Mouse (Mus musculus) MN1 (cell line): ENCODE measurements around the gene Denr.

Experiments
- DNase-seq: peaks from one replicate; pipeline ENCODE4 v3.0.0-alpha.2; 2016; ENCODE audit warnings: low spot score

Gene Denr

DNA sequence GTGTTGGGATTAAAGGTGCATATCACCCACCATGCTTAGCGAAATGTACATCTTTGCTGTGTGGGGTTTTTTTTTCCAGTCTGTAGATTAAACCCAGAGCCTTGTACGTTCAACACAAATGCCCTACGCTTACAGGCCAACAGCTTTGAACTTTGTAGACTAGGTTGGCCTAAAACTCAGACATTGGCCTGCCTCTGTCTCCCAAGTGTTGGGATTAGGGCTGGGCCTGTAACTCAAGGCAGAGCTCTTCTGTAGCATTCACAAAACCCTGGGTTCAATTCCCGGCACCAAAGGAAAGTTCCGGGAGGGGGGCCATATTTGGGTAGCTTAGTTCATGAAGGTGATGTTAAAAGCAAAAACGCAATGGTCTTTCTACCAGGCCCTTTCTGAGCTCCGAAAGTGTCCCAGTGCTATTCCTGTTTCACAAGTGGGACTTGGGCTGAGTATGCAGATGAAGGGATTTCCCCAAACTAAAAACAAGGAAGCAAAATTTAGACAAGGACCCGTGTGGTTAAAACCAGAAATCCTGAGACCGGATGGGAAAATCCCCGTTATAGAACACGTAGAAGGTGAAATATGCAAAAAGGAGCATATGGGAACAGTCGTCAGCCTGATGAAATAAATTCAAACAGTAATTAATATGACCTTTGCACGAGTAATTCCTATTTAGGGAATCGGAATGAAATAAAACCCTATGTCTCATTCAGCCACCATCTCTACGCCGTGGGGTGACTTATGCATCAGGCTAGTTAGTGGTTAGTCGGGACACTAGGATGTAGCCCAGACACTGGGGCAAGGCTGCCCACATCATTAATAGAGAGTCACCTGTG, 614 bp upstream of the Denr start:
- peak; percentile 12 for DNase-seq

- DNase-seq = no peak
Measured at GRCm38 (mm10) chr5:123907631-123907977, 629 bp downstream of the Denr start.

GRCm38 (mm10) chr5:123914852-123915251, 7.9 kb downstream of the Denr start:
- DNase-seq = no peak

- DNase-seq = no peak
Measured at GRCm38 (mm10) chr5:123922112-123922511, 15.1 kb downstream of the Denr start.

DNA sequence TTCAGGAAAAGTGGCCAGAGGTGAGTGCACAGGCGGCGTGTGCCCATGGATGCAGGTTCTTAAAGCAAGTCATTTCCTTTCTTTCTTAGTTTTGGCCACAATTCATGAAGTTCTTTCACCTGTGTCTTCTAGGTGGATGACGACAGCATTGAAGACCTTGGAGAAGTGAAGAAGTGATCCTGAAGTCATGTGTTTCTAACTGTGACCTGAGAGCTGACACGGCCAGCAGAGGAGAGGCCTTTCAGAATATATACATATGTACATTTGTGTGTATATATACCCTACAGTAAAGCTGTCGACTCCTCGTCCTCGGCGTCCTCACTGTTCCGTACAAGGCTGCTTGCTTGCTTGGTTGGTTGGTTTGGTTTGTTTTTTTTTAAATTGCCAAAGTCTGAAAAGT, 20.1 kb downstream of the Denr start, which contains the start of gene Gm43518:
Gm43518 (plus strand) TSS at position 301 of the 400 bp plus-strand sequence.
- DNase-seq = no peak

DNA sequence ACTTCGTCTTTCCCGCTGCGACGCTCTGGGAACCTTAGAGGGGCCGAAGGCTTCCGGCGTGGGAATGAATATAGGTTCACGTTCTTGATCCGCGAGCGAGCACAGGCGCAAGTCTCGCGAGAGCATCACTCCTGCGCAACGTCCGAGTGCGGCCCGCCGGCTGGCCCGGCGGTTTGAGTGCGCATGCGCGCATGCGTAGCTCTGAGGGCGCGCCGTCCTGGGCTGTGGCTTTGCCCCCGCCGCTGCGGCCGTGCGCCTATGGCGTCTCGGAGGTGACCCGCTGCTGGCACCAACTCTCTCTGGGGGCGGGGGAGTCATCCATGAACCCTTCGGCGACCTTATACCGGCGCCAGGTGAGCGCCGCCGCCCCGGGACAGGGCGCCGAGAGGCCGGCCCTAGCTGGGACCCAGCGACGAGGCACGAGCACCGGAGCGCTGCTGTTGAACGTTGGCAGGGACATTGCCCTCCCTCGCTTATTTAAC, 23.6 kb downstream of the Denr start, which contains the start of gene Ccdc62:
Ccdc62 (plus strand) TSS at position 172 of the 482 bp plus-strand sequence.
- peak; percentile 97 for DNase-seq

- no peak for DNase-seq
Measured at GRCm38 (mm10) chr5:123931131-123931530, 24.2 kb downstream of the Denr start.

GRCm38 (mm10) chr5:123932927-123933326, 26.0 kb downstream of the Denr start:
- no peak for DNase-seq

- DNase-seq = peak; percentile 75
Measured at GRCm38 (mm10) chr5:123933556-123933955, 26.6 kb downstream of the Denr start.

DNA sequence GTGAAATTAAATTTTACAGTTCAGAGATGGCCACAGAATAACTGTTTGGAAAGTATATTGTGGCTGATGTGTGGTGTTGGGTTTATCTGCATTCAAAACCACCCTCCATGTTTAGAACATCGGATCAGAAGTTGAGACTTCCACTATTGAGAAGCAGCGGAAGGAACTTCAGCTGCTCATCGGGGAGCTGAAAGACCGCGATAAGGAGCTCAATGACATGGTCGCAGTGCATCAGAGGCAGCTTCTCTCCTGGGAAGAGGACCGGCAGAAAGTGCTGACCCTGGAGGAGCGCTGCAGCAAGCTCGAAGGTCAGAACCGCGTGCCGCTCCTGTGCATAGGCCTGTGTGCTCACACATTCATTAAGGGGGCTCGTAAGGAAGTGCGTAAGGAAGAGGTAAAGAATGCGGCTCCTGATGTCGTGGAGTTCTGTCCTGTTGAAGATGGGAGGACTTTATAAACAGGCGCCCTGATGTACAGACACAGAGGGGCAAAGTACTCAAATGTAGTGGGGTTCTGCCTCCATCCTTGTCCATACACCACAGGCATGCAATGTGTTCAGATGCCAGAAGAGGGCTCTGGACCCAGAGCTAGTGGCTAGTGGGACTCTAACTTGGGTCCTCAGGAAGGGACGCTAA, 27.1 kb downstream of the Denr start:
- DNase-seq = peak; percentile 69

- DNase-seq = no peak
Measured at GRCm38 (mm10) chr5:123935931-123936330, 29.0 kb downstream of the Denr start.

GRCm38 (mm10) chr5:123938479-123938878, 31.5 kb downstream of the Denr start:
- no peak for DNase-seq

DNA sequence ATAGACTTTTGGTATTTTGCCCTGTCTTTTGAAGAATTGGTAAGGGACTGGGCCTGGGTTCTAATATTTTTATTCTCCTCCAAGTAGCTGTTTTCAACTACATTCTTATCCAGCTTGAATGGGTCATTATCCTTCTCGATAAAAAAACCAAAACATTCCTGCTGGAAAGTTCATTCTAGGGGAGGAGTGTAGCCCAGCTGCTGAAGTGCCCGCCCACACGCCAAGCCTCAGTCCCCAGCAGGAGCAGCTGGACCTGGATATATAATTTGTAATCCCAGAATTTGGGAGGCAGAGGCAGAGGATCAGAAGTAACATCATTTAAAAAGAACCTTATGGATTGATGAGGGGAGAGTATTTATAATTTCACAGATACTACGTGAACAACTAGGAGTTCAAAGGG, 39.6 kb downstream of the Denr start:
- DNase-seq = no peak

- peak; percentile 43 for DNase-seq
Measured at GRCm38 (mm10) chr5:123947041-123947761, 40.2 kb downstream of the Denr start.

GRCm38 (mm10) chr5:123952365-123953045, 45.5 kb downstream of the Denr start:
- no peak for DNase-seq

- DNase-seq = no peak
Measured at GRCm38 (mm10) chr5:123957213-123957612, 50.2 kb downstream of the Denr start.

DNA sequence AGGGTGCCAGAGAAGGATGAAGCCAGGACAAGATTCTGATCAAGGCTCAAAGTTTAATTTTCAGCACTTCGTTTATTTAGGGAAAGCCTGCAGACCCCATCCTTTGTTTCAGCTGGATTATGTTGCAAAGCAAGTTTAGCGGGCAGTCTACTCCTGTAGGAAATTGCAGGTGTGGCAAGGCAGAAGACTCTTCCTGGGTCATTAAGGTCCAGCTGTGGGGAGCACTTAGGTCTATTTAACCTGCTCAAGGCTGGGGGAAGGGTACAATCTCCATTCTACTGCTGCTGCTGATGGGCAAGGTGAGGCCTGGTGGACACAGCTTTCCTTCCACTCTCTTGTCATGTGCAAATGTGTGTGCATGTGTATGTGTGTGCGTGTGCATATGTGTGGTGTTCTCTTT, 52.0 kb downstream of the Denr start:
- DNase-seq = no peak

DNA sequence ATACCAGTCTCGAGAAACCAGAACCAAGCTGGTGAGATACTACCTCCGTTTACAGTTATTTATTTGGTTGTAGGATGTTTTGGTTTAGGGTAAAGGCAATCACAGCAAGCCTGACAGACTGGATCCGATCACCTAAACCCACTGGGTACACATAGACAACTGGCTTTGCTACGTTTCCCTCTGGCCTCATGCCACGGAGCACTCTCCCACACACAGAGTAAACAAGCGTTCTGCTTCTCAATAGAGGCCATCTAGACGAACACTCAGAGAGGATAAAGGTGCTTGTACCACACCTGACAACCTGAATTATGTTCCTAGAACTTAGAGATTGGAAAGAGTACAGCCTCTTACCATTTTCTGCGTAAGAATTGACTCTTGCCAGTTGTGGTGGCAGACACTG, 53.2 kb downstream of the Denr start:
- DNase-seq = no peak

GRCm38 (mm10) chr5:123961046-123961445, 54.1 kb downstream of the Denr start:
- no peak for DNase-seq

GRCm38 (mm10) chr5:123964208-123964607, 57.2 kb downstream of the Denr start:
- DNase-seq = no peak

GRCm38 (mm10) chr5:123966759-123967158, 59.8 kb downstream of the Denr start:
- no peak for DNase-seq

DNA sequence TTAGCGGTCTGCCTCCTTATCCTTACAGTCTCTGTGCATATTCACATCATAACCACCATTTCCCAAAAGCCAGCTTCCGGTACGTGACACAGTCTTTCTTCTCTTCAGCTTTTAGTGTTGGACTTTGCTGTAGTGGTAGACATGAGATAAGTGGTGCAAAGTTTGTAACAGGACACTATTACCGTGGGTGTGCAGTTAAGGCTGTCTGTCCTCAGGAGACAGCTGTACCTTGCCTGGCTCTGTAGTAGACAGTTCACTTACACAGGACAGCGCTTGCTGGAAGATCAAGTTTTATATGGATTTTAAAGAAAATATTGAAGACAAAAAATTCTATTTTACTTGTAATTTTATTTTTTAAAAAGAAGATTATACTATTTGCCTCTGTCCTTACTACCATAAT, 61.5 kb downstream of the Denr start:
- no peak for DNase-seq
